Mouse (Mus musculus) brain, embryonic 14.5 days (tissue): ENCODE measurements around the gene Enpp5.

Source experiments
- CTCF ChIP-seq: fragments of 200-500 bp; IDR thresholded peaks from 2 replicates; pipeline ENCODE4 v1.5.1; 2012; ENCODE audit warnings: inconsistent platforms, mild to moderate bottlenecking, moderate library complexity, borderline replicate concordance; ENCODE audit not compliant: insufficient read depth, insufficient read length; ENCODE audit errors: extremely low read depth
- POLR2A ChIP-seq: fragments of 200-500 bp; IDR thresholded peaks from 2 replicates; pipeline ENCODE4 v1.6.1; 2012; ENCODE audit warnings: mild to moderate bottlenecking, inconsistent platforms, borderline replicate concordance; ENCODE audit not compliant: poor library complexity, insufficient read depth, insufficient read length, severe bottlenecking; ENCODE audit errors: extremely low read depth

DNA sequence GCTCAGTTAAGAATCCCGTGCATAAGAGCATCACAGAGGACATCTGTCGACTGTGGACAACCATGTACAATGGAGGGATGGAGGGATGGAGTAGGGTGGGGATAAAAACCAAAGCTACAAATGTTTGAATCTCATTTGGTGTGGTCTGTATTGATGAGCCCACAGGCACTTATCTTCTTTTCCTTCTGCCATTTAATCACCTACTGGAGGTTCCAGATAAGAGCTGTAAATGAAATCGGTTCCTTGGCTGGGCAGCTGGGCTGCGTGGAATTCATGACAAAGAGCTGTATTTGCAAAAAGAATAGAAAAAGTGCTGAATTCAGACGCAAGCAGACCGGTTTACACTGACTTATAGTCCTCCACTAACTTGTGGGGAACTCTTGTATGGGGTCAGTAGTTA is 55.5 kb downstream of the Enpp5 start:
- no peak for TF ChIP-seq CTCF
- no peak for TF ChIP-seq POLR2A
